Mouse (Mus musculus): Measurements from ENCODE around the gene Ackr2. TPM values are rescaled to one million over a fixed set of nuclear protein-coding genes. Genes with fewer than 3 reads are reported as not detected.

Gene Ackr2
- polyA plus RNA-seq (2015; fragmentation: Nextera tagmentation; extraction: Ambion mirVana), result 2.9 and 3.0 TPM in 2 replicates

DNA sequence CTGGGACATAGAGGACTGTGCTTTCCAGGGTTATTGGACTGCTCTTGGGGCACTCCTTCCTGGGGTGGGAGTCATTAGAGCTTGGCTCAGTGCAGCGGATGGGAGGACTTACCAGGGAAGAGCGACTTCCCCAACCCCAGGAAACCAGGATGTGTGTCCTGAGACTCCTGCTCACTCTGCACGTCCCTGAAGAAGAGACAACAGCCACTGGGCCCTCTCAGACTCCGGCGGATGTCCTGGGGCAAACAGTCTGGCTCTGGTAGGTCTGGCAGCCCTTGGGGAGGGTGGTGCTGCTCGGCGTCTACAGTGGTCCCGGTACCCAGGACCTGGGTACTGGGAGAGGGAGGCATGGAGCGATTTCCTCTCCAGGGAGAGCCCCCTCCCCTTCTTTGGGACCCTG lies at the start of gene Ackr2:
Gene Ackr2, plus strand, starts transcription at position 111 of the 400 bp plus-strand sequence.
- ATAC-seq (ENCODE audit: low FRiP score, low read depth), result no peak
- no peaks in the 10 kb centered on the region for H3K4me1 ChIP-seq (replicated peaks)
- 78% methylated on average over 9 of the region's 9 CpGs for WGBS
- H3K27me3 ChIP-seq, result no peaks in the 10 kb centered on the region
- H3K36me3 ChIP-seq, result no peaks in the 10 kb centered on the region
- no peak within 1 kb of the TSS for H3K4me3 ChIP-seq
- no peak within 1 kb of the TSS for H3K4me2 ChIP-seq
- H3K9ac ChIP-seq, result no peak within 1 kb of the TSS
- no peaks in the 10 kb centered on the region for H3K9me3 ChIP-seq
- no peak within 1 kb of the TSS for H3K27ac ChIP-seq (replicated peaks)

DNA sequence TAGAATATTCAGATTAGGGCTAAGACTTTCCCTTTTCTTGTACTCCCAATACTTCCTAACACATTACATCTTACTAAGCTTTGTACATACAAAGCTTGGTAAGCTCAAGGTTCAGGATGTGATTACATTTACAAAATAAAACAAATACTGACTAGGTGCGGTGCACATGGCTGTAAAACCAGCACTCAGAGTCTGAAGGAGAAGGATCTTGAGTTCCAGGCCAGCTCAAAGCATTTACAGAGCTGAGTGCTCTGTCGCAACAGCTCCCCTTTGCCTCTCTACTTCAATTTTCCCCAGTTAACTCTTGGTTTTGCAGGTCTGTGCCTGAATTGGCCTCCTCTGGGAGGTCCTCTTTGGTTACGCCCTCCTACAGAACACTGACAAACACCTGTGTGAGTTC lies 43.9 kb upstream of the Ackr2 start:
- peaks cover 8% of the 10 kb centered on the region; the same call in 1 of the 2 replicates for H3K4me1 ChIP-seq (replicated peaks)
- no peak overlapping the region for H3K4me3 ChIP-seq
- H3K27ac ChIP-seq (replicated peaks), result no peak overlapping the region
- no peak for ATAC-seq (ENCODE audit: low FRiP score, low read depth)
- H3K27me3 ChIP-seq, result no peaks in the 10 kb centered on the region
- 97% methylated on average over 3 of the region's 3 CpGs for WGBS
- H3K9me3 ChIP-seq, result no peaks in the 10 kb centered on the region
- peaks cover 22% of the 10 kb centered on the region for H3K36me3 ChIP-seq
- no peak overlapping the region for H3K9ac ChIP-seq
- H3K4me2 ChIP-seq, result no peak overlapping the region

DNA sequence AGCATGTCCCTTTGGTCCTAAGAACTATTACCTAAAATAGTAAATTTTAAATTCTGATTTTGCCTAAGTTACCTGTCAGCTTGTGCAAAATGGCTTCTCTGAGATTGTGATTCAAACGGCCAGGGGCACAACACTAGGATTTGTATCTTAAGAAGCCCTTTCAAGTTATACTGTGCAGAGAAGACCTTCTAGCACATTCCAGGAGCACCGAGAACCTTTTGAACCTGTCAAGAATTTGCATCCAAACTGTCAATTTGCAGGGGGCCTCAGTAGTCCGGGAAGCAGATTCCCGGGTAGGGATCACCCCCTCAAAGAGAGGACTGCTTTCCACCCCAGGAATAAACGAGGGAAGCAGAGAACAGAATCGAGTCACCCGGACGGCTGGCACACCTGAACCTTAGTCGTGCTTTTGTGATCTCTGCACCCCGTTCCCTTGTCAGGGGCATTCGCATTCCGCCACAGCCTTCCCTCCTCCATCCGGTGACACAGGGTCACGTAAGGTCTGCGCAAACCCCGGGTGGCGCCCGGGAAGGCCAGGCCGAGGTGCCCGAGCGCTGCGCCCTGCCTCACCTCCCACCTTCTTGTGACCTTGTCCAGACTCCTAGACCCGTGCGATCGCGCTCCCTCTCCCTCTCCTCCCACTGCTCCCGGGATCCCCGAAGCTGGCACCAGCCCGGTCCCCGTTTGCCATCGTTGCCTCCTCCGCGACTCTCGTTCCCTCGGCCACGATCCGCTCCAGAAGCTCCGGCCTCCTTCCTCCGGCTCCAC lies 41.3 kb upstream of the Ackr2 start:
- H3K27me3 ChIP-seq, result no peaks in the 10 kb centered on the region
- peak overlapping the region; percentile 95 for H3K27ac ChIP-seq (replicated peaks)
- H3K4me1 ChIP-seq (replicated peaks), result peaks cover 8% of the 10 kb centered on the region; the same call in 1 of the 2 replicates
- H3K4me3 ChIP-seq, result peak overlapping the region; percentile 86
- no peak; the same call in 1 of the 2 replicates for ATAC-seq (ENCODE audit: low FRiP score, low read depth)
- H3K9ac ChIP-seq, result peak overlapping the region; percentile 86
- 1% methylated on average over 39 of the region's 39 CpGs for WGBS
- H3K4me2 ChIP-seq, result peak overlapping the region; percentile 80
- no peaks in the 10 kb centered on the region for H3K9me3 ChIP-seq
- H3K36me3 ChIP-seq, result peaks cover 4% of the 10 kb centered on the region; the same call in 1 of the 2 replicates

DNA sequence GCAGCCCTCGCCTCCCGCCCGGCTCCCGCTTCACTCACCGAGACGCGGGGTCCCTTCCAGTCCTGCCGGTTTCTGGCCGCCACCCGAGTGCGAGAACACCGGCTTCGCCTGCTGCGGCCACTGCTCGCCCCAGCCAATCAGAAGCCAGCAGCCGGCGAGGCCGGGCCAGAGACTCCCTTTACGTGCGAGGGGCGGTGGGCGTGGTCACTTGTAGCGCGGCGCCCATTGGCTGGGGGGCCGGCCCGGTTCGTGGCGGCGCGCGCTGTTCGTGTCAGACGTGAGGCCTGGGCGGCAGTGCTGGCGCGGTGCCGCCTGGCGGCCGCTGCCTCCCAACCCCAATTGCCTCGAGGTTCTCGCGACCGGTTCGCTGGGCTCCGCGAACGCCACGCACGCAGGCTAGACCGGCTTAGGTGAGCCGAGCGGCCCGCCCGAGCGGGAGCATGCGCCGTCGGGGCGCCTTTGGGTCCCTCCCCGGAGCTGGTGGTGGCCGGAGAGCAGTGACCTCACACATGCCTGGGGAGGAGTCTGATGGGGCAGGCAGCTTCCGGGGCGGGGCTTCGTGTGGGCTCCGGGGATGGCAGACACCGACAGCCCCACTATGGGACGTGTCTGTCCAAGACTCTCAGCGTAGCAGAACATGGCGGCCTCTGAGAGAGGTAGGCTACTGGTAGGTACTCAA lies 40.5 kb upstream of the Ackr2 start:
- no peaks in the 10 kb centered on the region for H3K9me3 ChIP-seq
- H3K27me3 ChIP-seq, result no peaks in the 10 kb centered on the region
- peak; percentile 98 for ATAC-seq (ENCODE audit: low FRiP score, low read depth)
- peaks cover 8% of the 10 kb centered on the region; the same call in 1 of the 2 replicates for H3K4me1 ChIP-seq (replicated peaks)
- peak overlapping the region; percentile 80 for H3K4me2 ChIP-seq
- peak overlapping the region; percentile 95 for H3K27ac ChIP-seq (replicated peaks)
- peak overlapping the region; percentile 86 for H3K4me3 ChIP-seq
- under 1% methylated on average over 70 of the region's 70 CpGs for WGBS
- no peaks in the 10 kb centered on the region for H3K36me3 ChIP-seq
- H3K9ac ChIP-seq, result peak overlapping the region; percentile 86

DNA sequence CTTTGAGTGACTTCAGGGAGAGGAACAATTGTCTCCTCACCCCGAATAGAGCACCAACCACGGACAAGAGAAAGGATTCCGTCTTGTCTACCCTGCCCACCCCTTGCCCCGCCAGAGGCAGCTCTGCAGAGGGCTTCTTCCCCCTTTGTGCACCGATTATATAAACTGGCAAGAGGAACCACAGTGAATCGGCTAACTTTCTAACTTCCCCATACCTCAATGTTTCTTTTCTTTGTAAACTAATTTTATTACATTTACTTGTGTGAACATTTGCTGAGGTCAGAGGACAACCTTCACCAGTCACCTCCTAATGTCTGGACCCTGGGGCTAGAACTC lies 40.0 kb upstream of the Ackr2 start, which contains the start of gene Higd1a:
Gene Higd1a, minus strand, starts transcription at position 210 of the 336 bp plus-strand sequence.
- peak within 1 kb of the TSS; percentile 95 for H3K27ac ChIP-seq (replicated peaks)
- H3K9me3 ChIP-seq, result no peaks in the 10 kb centered on the region
- WGBS, result 13% methylated on average over 6 of the region's 6 CpGs
- H3K27me3 ChIP-seq, result no peaks in the 10 kb centered on the region
- H3K4me3 ChIP-seq, result peak within 1 kb of the TSS; percentile 86
- H3K9ac ChIP-seq, result peak within 1 kb of the TSS; percentile 86
- no peak; the same call in 1 of the 2 replicates for ATAC-seq (ENCODE audit: low FRiP score, low read depth)
- peak within 1 kb of the TSS; percentile 80 for H3K4me2 ChIP-seq
- no peaks in the 10 kb centered on the region for H3K36me3 ChIP-seq
- H3K4me1 ChIP-seq (replicated peaks), result peaks cover 8% of the 10 kb centered on the region; the same call in 1 of the 2 replicates

DNA sequence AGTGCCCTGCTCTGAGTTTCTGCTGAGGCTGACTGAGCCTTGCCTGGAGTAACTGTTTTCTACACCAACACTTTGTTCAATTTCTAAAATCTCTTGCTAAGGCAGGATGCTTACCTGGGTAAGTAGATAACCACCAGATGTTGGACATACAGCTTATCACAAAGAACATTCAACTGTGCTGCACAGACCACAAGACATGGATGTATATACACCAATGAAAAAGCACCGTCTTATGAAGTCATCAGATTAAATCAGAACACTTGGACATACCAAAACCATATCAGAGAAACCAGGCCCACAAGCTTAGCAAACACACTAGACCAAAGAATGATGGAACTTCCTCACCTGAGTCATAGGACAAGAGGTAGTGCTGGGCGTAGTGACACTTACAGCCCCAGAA lies 38.8 kb upstream of the Ackr2 start:
- H3K9ac ChIP-seq, result no peak overlapping the region
- H3K4me1 ChIP-seq (replicated peaks), result peaks cover 8% of the 10 kb centered on the region; the same call in 1 of the 2 replicates
- H3K4me3 ChIP-seq, result no peak overlapping the region
- H3K36me3 ChIP-seq, result no peaks in the 10 kb centered on the region
- 97% methylated on average over 2 of the region's 2 CpGs for WGBS
- no peak for ATAC-seq (ENCODE audit: low FRiP score, low read depth)
- no peaks in the 10 kb centered on the region for H3K27me3 ChIP-seq
- no peak overlapping the region for H3K27ac ChIP-seq (replicated peaks)
- H3K9me3 ChIP-seq, result no peaks in the 10 kb centered on the region
- H3K4me2 ChIP-seq, result no peak overlapping the region

DNA sequence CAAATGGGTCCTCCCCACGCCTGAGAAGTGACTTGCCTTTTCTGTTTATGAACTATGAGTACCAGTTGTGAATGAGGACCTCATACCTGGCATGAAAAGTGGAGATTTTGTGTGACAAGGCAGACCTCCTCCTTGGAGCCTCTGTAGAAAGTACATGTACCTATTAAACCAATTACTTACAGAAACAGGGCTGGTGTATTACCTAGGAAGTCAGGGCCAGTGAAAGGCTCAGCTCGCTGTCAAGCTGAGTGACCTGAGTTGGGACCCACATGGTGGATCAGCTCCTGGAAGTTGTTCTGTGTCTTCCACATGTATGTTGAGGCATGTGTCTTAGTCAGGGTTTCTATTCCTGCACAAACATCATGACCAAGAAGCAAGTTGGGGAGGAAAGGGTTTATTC lies 37.2 kb upstream of the Ackr2 start:
- H3K4me1 ChIP-seq (replicated peaks), result peaks cover 12% of the 10 kb centered on the region; the same call in 1 of the 2 replicates
- H3K27me3 ChIP-seq, result no peaks in the 10 kb centered on the region
- no peak overlapping the region for H3K4me2 ChIP-seq
- H3K9me3 ChIP-seq, result no peaks in the 10 kb centered on the region
- no peak for ATAC-seq (ENCODE audit: low FRiP score, low read depth)
- no peak overlapping the region for H3K27ac ChIP-seq (replicated peaks)
- H3K4me3 ChIP-seq, result no peak overlapping the region
- H3K36me3 ChIP-seq, result no peaks in the 10 kb centered on the region
- 91% methylated on average over 2 of the region's 2 CpGs for WGBS
- no peak overlapping the region for H3K9ac ChIP-seq

DNA sequence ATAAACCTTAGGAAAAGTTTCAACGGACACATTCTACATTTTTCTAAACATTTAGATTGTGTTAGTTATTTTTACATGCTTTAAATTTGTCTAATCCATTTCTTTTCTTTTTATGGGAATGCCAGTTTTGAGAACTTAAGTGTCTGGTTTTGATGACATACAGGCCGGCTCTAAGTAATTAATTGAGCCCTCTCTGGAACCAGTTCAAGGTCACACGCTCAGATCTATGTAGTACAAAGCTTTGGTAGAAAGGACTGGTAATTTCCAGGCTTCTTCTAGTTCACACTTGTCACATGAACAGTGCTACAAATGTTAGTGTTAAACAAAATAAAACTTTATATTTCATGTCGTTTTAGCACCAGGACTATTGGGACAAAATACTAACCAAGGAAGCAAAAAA lies 33.3 kb upstream of the Ackr2 start:
- no peak for ATAC-seq (ENCODE audit: low FRiP score, low read depth)
- Histone ChIP-seq H3K4me2 (no peak overlapping the region), H3K4me1 (replicated peaks) (0 out of 2 replicates have a peak, but pooled peaks cover 4% of the 10 kb centered on the region), H3K9ac (no peak overlapping the region), H3K9me3 (no peaks in the 10 kb centered on the region), H3K36me3 (no peaks in the 10 kb centered on the region), H3K4me3 (no peak overlapping the region), H3K27me3 (no peaks in the 10 kb centered on the region), H3K27ac (replicated peaks) (no peak overlapping the region)
- 76% methylated on average over 4 of the region's 4 CpGs for WGBS

DNA sequence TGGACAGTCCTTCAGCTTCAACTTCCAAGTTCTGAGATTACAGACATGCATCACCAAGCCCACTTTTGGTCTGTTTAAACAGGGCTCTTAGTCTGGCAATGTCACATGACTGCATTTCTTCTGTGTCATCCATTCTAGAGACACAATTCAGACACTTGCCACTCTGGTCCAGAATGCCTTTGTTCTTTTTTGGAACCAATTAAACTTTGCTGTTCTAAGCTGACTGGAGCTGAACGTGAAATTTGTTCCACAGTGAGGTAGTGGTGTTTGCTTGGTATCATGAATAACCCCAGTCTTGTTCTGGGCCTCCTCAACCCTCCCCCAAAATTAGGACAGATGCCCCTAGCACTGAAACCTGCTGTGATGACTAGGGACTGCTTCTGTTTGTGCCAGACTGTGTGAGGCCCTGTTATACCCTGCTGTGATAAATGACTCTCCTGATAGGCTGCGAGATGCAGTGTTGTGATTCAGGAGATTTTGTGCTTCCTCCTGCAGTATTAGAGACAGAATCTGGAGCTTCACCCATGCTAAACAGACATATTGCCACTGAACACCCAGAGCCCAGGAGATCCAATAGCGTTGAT lies 32.6 kb upstream of the Ackr2 start:
- Histone ChIP-seq H3K9me3 (no peaks in the 10 kb centered on the region), H3K9ac (no peak overlapping the region), H3K4me3 (no peak overlapping the region), H3K27ac (replicated peaks) (no peak overlapping the region), H3K4me1 (replicated peaks) (0 out of 2 replicates have a peak, but pooled peaks cover 4% of the 10 kb centered on the region), H3K4me2 (no peak overlapping the region), H3K27me3 (no peaks in the 10 kb centered on the region), H3K36me3 (no peaks in the 10 kb centered on the region)
- 33% methylated on average over 3 of the region's 3 CpGs for WGBS
- ATAC-seq (ENCODE audit: low FRiP score, low read depth), result no peak

DNA sequence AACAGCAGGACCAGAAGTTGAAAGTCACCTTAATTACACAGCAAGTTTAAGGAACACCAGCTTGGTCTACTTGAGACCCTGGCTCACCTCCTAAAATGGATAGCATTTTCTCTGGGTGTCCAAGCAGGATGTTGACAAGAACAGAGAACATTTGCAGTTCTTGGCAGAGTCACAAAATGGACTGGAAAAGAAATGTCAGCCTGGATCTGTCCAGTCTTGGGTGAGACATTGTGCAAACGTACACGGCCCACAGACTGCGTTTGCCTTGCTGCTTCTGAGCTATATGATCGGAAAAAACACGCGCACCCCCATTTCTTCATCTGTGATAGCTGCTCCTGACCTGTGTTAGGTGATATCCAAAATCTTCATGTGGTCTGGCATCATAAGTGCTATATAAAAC lies 30.5 kb upstream of the Ackr2 start:
- no peak overlapping the region for H3K4me3 ChIP-seq
- no peak overlapping the region for H3K27ac ChIP-seq (replicated peaks)
- no peaks in the 10 kb centered on the region for H3K36me3 ChIP-seq
- H3K4me1 ChIP-seq (replicated peaks), result 0 out of 2 replicates have a peak, but pooled peaks cover 4% of the 10 kb centered on the region
- H3K4me2 ChIP-seq, result no peak overlapping the region
- 92% methylated on average over 6 of the region's 6 CpGs for WGBS
- H3K9me3 ChIP-seq, result no peaks in the 10 kb centered on the region
- ATAC-seq (ENCODE audit: low FRiP score, low read depth), result no peak
- no peak overlapping the region for H3K9ac ChIP-seq
- H3K27me3 ChIP-seq, result no peaks in the 10 kb centered on the region

DNA sequence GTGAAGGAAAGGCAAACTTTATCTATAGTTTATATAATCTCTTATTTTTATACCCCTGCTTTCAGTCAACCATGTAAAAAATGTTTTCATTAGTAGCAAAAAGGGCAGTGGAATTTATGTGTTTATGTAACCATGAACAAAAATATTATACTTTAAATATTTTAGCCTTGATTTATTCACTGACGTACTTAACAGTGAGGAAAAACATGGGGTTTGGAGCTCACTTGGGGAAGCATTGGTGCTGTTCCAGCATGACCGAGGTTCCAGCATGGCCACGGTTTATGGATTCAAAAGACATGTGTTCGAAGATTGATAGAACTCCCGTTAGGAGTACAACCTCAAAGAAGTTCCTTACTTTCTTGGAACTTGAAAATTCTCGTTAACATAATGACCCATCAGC lies 29.9 kb upstream of the Ackr2 start:
- Histone ChIP-seq H3K4me2 (no peak overlapping the region), H3K27me3 (no peaks in the 10 kb centered on the region), H3K4me3 (no peak overlapping the region), H3K36me3 (no peaks in the 10 kb centered on the region), H3K9me3 (no peaks in the 10 kb centered on the region), H3K4me1 (replicated peaks) (0 out of 2 replicates have a peak, but pooled peaks cover 4% of the 10 kb centered on the region), H3K27ac (replicated peaks) (no peak overlapping the region), H3K9ac (no peak overlapping the region)
- ATAC-seq (ENCODE audit: low FRiP score, low read depth), result no peak
- 86% methylated on average over 6 of the region's 6 CpGs for WGBS

DNA sequence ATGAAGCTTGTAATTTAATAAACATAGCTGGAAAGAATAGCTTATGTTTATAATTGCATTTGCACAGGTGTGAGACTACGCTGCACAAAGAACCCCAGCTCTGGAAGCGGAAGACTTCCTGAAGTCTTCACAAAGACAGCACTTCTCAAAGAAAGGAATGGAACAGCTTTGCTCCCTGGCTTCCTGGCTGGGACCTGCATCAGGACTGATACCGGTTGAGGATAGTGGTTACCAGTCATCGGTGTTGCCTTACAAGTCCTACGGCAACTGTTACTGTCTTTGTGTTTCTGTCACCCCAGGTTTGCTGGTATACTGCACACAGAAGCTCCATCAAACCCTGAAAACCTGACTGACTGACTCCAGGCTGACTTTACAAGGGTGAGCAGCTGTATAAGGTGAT lies 28.7 kb upstream of the Ackr2 start:
- no peak for ATAC-seq (ENCODE audit: low FRiP score, low read depth)
- H3K36me3 ChIP-seq, result no peaks in the 10 kb centered on the region
- no peak overlapping the region for H3K9ac ChIP-seq
- no peak overlapping the region for H3K4me3 ChIP-seq
- H3K4me1 ChIP-seq (replicated peaks), result 0 out of 2 replicates have a peak, but pooled peaks cover 4% of the 10 kb centered on the region
- H3K9me3 ChIP-seq, result no peaks in the 10 kb centered on the region
- 92% methylated on average over 5 of the region's 5 CpGs for WGBS
- H3K4me2 ChIP-seq, result no peak overlapping the region
- H3K27me3 ChIP-seq, result no peaks in the 10 kb centered on the region
- H3K27ac ChIP-seq (replicated peaks), result no peak overlapping the region
